Mouse (Mus musculus): ENCODE results near the gene Rab26.

Gene Rab26

DNA sequence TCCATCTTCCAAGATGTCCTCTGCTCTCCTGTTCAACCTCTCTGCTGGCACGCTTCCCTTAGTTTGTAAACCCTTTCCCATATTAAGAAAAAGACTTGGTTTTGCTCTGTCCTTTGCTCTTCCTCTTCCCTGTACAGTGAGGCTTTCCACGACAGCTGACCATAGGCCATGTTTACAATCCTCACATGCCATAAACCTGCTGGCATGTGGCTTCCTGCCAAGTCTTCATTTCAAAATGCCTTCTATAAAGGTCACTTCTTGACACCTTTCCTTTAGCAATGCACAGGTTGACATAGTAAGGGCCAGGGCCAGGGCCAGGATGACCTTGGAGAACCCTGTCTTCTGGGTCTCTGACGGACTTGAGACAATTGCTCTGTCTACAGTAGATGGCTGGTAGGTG, 12.2 kb upstream of the Rab26 start:
- DNase-seq = peak; percentile 31

DNA sequence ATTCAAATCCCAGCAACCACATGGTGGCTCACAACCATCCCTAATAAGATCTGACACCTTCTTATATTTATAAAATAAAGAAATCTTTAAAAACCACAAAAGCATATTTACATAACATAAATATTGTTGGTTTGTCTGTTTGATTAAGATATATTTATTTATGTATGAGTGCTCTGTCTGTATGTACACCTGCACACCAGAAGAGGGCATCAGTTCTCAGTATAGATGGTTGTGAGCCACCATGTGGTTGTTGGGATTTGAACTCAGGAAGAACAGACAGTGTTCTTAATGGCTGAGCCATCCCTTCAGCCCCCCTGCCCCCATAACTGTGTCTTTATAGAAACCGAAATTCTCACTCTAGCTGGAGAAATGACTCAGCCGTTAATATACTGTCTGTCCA, 11.2 kb upstream of the Rab26 start:
- DNase-seq = no peak

DNA sequence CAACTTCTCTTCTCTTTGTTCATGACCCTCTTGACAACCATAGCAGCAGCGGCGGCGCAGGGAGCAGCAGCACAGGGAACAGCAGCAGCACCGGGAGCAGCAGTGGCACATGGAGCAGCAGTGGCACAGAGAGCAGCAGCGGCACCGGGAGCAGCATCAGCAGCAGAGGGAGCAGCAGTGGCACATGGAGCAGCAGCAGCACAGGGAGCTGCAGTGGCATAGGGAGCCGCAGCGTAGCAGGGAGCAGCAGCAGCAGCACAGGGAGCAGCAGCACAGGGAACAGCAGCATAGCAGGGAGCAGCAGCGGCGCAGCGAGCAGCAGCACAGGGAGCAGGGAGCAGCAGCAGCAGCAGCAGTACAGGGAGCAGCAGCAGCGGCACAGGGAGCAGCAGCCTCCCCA, 10.6 kb upstream of the Rab26 start:
- no peak for DNase-seq

DNA sequence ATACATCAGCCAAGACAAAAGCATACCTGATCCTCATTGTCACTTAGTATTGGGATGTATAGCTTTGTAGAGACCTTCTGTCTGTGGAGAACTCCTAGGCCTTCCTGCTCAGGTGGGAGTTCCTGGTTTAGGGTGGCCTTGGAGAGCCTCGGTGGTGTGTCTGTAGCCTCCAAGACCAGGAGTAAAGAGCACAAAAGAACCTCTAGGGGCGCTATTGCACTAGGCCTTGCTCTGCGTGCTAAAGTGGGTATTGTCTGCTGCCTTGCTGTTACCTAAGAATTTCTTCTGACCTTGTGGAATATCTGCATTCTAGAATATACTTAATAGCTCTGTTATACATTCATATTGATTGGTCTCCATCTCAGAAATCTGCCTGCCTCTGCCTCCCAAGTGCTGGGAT, 6.4 kb upstream of the Rab26 start:
- peak; percentile 75 for DNase-seq

DNA sequence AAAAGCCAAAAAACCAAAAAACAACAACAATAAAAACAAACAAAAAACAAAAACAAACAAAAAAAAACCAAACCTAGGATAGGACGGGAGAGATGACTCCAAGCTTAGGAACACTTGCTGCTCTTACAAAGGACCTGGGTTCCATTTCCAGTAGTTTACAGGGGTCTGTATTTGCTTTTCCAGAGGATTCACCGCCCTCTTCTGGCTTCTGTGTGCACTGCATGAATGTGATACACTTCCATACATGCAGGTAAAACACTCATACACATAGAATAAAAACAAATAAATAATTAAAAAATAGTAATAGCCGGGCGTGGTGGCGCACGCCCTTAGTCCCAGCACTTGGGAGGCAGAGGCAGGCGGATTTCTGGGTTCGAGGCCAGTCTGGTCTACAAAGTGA, 4.9 kb upstream of the Rab26 start:
- peak; percentile 60 for DNase-seq

DNA sequence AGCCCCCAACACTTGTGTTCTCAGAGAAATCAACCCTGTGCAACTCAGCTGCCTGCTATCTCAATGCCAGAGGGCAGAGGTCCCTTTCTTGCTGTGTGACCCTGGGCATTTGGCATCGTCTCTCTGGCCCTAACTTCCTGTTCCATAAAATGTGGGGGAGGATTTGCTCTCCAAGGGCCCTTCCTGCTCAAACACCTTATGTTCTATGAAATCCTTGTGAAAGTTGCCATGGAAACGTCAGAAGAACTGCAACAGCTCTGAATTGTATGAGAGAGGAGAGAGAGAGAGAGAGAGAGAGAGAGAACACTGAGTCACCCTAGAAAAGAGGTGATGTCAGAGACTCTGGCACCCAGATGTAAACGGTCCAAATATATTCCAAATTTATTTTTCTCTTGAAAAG, 3.5 kb upstream of the Rab26 start:
- no peak for DNase-seq

DNA sequence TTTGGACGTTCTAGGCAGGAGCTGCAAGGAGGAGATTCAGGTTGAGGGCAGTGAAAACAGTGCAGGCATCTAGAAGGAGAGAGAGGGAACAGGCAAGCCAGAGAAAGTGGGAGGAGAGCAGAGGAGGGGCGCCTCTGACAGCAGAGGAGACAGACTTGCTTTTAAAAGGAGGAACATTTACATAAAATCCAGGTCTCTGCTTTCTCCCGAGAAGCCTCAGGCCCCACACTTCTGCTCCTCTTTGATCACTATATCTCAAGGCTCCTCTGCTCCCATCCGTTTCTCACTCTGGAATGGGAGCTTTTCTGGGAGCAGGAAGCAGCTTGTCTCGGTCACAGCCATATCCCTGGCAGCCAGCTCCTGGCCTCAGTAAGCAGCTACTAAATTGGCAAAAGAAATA, 1.3 kb upstream of the Rab26 start:
- DNase-seq = no peak

DNA sequence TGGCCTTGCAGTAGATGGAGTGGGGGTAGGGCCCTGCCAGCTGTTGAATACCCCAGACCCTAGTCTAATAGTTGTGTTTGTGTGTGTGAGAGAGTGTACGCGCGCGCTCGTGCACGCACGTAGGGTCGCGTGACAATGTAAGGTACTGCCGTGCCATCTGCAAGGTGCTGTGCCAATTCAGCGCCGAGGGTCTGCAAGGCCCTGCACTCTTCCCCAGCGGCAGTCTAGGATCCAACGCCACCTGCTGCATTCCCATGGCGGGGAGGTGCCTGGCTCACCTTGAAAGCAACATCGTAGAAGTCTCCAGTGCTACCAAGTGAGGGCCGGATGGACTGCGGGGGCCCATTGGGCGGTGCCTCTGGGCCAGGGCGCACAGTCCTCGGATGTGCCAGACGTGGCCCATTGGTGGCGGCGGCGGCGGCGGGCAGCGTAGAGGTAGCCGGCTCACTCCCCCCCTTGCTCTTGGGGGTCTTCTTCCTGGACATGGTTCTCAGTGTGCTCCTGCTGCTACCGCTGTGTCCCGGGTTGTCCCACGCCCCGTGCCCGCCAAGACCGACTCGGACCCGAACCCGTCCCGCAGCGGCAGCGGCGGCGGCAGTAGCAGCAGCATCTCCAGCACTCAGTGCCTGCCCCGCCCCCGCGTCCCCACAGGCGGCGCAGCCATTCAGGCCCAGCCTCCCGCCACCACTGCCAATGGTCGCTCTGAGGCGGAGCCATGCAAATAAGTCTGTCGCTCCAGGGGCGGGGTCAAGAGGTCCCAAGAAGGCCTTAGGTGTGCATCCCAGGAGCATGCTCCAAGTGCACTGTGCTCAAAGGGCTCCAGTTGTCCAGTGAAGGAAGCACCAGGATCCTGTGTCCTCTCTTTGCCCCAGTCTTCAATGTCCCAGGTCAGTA, 664 bp downstream of the Rab26 start:
- peak; percentile 91 for DNase-seq

DNA sequence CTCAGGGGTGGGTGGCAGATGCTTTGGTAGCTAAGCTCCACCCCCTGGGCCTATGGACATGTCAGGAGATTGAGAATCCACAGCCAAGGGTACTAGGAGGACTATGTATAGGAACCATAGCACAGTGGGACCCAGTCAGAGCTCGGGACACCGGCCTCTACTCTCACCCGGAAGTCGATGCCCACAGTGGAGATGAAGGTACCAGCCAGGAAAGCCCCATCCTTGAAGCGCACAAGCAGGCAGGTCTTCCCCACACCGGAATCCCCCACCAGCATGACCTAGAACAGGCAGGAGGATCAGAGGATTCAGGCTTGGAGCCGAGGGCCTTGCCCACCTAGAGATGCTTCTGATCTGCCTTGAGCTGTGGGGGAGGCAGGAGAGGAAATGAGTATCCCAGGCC, 2.0 kb downstream of the Rab26 start:
- DNase-seq = no peak

DNA sequence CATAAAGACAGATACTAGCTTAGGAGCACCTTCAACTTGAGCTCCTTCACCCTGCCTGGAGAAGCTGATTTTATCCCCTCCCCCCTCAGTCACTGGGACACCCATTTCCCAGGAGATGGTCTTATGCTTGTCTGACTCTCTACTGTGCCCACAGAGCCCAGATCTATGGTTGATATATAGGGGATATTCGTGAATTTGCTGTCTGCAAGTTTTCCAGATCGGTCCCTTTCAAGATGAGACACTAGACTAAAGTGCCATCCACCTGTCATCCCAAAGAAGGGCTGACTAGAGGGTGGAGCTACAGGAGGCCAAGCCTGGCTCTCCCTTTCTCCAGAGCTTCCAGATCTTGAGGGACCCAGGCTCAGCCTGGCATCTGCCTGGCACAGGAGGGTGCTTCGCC, 2.9 kb downstream of the Rab26 start:
- no peak for DNase-seq

DNA sequence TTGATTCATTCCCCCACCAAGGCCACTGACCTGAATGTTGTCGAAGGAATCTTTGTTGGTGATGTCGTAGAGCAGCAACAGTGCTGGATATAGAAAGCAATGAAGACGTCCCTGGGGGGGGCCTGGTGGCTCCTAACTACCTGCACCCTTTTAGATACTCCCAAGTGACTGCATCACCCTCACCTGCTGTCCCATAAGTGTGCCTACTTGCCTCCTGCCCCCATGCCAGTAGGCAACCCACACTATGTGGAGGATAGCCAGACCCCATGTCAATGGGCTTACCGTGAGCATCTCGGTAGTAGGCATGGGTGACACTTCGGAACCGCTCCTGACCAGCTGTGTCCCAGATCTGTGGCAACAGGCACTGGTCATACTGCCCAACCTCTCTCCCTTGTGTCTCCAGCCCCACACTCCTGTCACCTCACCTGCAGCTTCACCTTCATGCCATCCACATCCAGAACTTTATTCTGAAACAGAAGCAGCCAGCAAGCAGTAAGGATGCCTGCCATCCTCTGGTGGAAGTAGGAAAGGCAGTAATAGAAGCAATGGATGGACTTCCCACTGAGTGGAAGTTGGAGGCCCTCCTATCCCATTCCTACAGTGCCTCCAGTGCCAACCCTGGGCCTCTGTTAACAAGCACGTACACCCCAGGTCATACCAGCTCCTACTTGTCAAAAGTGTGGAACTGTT, 3.5 kb downstream of the Rab26 start:
- no peak for DNase-seq

DNA sequence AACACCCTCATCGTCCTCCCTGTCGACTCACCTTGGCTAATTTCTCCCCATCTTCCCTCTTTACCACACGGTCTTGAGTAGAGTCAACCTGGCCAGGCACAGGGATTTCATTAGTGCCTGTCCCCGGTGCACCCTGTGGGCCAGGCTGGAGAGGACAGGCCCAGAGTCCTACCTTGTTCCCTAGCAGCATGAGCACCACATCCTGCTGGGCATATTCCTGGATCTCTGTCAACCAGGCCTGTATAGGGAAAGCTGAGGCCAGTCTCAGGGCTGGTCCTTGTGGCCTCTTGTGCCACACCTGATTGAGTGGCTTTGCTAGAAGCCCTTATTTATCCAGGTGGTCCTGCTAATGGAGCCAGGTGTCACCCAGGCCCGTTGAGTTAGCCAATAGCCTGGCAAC, 4.1 kb downstream of the Rab26 start:
- no peak for DNase-seq

DNA sequence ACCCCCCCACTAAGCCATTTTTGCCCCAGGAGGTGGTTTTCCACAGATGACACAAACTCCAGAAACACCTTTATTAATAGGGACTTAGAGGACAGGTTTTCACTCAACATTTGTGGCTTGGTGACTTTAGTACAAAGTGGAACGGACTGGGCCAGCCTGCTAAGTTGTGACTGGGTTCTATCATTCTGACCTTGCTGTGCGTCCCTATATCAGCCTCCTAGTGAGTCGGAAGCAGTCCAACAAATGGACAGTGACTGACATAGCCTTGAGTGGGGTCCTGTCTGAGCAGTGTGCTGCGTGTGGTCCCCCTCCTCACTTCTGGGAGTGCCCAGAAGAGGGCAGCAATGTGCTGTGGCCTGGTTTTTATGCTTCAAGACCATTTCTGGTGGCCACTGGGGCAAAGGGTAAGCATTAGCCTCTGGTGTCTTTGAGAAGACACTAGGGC, 5.0 kb downstream of the Rab26 start:
- DNase-seq = peak; percentile 70

DNA sequence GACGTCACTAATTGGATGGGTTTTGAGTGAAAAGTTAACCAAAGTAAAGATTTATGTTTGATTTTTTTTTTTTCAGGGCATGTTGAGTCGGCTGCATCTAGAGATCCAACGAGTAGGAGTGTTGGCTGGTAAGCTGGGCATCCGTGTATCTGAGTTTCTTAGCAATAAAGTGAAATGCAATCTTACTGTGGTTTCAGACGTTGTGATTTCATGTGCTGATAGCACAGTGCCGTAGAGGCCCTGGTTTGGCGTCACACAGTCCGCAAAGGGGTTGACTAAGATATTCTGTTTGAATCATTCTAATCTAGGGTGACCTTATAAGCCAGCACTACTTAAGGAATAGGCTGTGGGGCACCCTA, 5.5 kb downstream of the Rab26 start:
- DNase-seq = no peak

DNA sequence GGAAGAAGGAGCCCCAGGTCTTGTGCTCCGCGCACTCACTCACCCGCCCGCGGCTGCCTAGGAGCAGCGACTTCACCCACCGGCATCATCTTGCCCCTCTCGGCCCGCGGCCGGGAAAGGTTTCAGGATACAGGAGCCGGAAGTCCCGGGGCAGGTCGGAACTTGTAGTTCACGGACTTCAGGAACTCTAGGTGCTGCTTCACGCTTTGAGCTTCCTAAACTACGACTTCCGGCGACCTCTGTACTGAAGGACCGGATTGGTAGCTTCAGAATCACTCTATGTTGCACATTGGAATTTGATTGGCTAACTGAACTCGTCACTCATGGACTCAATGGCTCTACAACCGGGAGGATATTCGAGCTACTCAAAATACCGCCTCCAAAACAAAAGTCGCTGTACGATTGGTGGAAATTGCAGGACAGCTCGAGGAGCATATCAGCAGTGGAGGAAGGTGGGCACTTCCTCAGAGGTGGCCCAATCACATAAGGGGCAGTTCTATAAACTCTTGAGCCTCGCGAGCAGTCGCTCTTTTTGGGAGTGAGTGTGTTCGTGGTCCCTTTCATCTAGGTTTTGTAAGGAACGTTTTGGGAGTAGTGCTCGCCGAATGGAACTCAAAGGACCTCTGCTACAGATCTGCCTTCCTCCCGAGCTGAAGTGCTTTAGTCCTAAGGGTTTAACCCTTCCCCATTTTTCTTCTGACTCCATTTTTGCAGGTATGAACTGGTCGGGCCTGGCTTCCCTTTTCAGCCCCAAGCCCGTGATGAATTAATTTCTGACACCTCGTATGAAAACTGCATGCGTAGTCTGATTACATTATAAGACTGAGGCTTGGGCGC, 6.1 kb downstream of the Rab26 start, which contains the start of gene Traf7:
TSS of gene Traf7 (minus strand) at position 216 of the 837 bp plus-strand sequence.
- peak; percentile 99 for DNase-seq

DNA sequence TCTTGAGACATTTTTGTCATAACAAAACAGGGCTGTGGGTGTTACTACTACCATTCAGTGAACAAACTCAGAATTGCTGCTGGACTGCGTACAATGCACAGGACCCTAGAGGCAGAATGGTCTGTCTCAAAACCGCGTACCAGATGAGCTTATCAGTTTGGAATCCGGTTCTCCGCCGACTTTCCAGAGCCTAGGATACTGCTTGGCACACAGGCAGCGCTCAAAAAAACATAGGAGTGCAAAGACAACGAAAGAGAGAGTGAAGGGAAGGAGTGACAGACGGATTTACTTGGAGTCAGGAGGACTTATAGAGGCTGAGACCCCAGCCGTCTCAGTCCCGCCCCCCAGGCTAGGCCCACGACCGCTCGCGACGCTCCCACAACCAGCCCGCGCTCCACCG, 6.7 kb downstream of the Rab26 start:
- DNase-seq = peak; percentile 40

DNA sequence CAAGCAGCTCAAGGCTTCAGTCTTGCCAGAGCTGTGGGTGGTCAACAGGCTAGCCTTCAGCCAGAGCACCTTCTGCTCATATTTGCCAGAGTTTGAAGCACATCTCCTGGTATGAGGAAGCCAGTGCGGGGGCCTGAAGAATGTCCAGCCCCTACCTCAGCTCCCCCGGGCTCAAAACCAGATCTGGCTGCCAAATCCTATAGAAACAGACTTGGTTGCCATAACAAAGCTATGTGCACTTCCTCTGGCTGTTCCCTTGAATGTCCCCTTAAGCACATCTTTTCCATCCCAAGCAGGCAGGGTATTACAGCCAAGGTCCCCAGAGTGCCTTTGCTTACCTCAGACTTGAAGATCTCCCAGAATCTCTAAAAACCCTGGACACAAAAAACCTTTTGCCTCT, 9.3 kb downstream of the Rab26 start:
- no peak for DNase-seq

DNA sequence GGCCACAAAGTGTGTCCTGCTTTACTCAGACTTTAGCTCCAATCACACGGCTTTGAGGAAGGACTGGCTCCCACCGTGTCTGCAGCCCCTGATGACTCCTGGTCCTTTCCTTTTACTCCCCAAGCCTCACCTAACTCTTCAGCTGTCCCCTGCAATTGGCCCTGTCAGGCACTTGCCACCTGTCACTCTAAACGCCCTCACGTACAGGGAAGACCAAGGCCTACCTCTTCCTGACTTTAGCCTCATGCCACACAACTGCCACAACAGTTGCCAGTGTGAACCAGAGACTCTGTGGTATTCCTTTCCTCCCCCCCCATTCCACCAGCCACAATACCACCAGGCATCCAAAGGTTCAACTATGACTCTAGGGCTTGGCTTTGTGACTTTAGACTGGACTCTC, 13.6 kb downstream of the Rab26 start:
- no peak for DNase-seq

DNA sequence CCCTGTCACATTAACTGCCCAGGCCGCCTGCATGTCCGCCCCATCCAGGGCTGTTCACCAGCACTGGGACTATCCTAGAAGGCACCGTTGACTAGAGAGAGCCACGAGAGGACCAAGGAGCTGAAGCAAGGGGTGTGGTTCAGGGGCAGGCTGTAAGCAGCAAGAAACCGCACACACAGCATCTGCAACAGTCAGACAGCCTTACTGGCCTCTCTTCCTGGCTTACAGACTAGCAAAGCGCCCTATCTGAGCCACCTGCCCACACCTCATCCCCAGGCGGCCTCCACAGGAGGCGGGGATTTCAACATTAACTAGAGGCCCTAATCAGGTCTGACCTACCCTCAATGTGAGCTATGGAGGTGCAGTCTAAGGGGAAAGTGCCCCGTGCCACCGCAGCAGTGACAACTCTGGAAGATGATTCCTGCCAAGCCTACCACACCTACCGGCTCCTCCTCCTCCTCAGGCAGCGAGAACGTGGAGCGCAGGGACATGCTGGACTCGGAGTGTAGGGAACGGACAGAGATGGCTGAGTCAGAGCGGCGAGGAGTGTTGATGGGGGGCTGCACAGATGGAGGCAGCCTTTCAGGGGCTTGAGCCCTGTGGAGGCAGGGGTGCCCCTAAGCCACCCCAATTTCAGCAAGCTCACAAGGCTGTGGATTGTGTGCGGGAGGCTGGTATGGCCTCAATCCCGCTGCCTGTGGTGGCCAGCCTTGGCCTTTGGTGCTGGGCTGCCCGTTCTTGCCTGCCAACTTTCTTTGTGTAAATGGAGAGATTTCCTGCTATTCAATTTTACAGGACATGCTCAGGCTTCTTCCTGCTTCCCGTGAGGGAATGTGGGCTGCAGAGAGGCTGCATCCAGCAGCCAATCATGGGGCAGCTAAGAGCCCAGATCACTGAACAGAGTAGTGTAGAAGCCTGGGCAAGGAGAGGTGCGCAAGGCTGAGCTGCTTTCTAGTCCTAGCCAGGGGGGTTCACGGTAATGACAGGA, 19.4 kb downstream of the Rab26 start:
- DNase-seq = peak; percentile 25

DNA sequence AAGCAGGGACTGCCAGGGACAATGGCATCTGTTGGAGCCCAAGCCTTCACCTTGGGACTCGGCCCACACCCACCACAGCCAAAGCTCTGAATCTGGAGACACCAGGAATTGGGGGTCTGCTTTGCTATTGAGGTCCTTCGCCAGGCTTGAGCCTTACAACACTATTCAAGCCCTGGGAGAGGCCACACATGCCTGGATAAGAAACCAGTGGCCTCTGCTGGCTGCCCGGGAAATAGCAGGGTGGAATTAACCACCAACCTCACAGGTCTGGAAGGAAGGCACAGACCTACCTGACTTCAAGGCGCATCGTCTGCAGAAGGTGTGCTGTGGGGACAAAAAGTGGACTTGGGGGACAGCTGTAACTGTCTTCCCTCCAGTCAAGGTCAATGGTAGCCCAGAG, 20.4 kb downstream of the Rab26 start:
- peak; percentile 73 for DNase-seq

DNA sequence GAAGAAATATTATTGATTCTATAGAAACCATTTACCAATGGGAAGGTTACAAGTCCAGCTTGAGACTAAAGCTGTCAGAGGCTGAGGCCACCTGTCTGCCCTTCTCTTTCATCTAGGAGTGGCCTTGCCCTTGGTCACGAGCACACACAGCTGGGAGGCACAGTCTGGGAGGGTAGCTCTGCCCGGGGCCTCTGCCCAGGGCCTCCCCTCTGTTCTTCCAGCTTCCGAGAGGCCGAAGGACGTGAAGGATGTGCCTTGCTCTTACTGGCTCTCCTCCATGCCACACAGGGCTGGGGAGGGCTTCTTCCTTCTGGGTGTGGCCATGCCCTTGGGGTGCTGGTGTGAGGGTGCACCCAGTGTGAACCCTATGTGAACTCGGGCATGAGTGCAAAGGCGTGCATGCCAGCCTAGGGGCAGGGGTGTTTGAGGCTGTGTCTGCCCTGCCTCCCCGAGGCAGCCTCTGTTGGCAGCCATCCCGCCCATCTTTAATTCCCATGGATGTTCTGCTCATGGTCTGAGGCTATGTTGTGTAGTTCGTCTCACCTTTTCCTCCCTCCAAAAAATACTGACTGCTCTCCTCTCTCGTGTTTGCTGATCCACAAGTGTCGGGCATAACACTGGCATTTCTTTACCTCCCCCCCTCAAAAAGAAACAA, 26.1 kb downstream of the Rab26 start:
- DNase-seq = no peak
